Mouse (Mus musculus): ENCODE measurements around the gene Birc6.

DNA sequence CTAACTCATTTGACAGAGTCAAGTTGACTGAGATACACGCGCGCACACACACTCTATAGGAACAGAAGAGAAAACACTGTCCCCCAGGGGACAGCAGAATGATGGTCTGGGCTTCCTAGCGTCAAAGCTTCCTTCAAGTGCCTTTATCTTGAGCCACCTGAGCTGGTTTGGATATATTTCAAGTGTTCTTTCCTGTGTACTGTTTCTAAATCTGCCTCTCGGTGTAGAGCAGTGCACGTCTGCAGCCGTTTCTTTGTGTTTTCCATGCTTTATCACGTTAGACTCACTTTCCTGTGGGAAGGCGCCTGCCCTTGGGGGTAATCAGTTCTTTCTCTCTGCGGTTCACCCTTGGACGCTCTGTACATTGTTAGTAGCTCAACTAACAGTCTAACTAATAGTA is 207.3 kb downstream of the Birc6 start:
- TF ChIP-seq CTCF (IDR thresholded peaks at IDR 0.05; ENCODE audit: extremely low read depth, insufficient read length, insufficient replicate concordance, low read depth, low read length) (no peak), POLR2A (IDR thresholded peaks at IDR 0.05; ENCODE audit: low read depth, low read length) (no peak)
